In the genomic region with DNA sequence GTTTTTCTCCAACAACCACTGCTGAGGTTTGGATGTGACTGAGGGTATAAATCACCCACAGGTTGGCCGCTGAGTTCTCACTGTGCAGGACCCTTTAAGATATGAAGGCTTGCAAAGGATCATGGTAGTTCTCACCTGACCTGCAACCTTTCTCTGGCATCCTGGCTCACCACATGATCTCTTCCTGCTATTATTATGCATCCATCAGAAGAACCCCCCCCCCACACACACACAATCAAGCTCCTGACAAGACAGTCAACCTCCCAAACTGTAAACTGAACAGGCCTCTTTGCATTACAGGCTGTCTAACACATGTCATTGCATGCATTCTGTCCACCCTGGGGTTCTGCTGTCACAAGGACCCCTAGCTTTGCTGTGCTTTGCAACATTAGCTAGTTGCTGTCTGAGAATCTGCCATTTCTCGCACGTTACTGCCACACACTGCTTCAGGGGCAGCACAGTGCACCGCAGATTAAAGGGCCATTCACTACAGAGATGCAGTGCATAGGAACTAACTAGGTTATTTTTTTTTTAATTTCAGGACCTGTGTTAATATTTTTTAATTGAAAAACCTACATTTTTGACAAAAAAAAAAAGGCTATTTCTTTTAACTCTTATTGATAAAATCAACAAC, we compare ENCODE assay signal across 23 mouse cellular contexts.
"Had no signal": no experiment of that assay in that cellular context is flagged by ENCODE, and none has a peak within 500 bp of the region (broad histone marks: within the 10 kb centered on the region; RNA-seq: fewer than 3 reads in every experiment).

No protein-coding gene starts in this region.

- H3K27ac ChIP-seq: kidney, postnatal 0 days; layer of hippocampus, adult 2 months; limb, embryonic 12.5 days; limb, embryonic 15.5 days; liver, embryonic 14.5 days; macrophage; neural tube, embryonic 12.5 days; neural tube, embryonic 15.5 days; stomach, postnatal 0 days had no signal

- H3K27me3 ChIP-seq: limb, embryonic 12.5 days; limb, embryonic 15.5 days; neural tube, embryonic 12.5 days; neural tube, embryonic 15.5 days had no signal

- H3K9ac ChIP-seq: limb, embryonic 12.5 days; limb, embryonic 15.5 days; liver, embryonic 14.5 days; liver, postnatal 0 days; lung, embryonic 14.5 days; neural tube, embryonic 12.5 days; neural tube, embryonic 15.5 days had no signal

- ATAC-seq: liver, postnatal 0 days; lung, postnatal 0 days had no signal

- H3K4me1 ChIP-seq: limb, embryonic 12.5 days; limb, embryonic 15.5 days; neural tube, embryonic 12.5 days; neural tube, embryonic 15.5 days had no signal

- H3K4me3 ChIP-seq: layer of hippocampus, adult 2 months; limb, embryonic 12.5 days; limb, embryonic 15.5 days; neural tube, embryonic 12.5 days; neural tube, embryonic 15.5 days had no signal

- H3K4me2 ChIP-seq: limb, embryonic 12.5 days; limb, embryonic 15.5 days; liver, embryonic 11.5 days; lung, embryonic 14.5 days; neural tube, embryonic 12.5 days; neural tube, embryonic 15.5 days had no signal

- H3K9me3 ChIP-seq: limb, embryonic 15.5 days; neural tube, embryonic 12.5 days; neural tube, embryonic 15.5 days had no signal

- DNase-seq: kidney, adult 2 months; kidney, postnatal 25 days; layer of hippocampus, adult 9-11 months; left cerebral cortex, postnatal 4 days; liver, postnatal 0 days; lung, embryonic 14.5 days; right cerebral cortex, adult 18-20 months; right cerebral cortex, postnatal 14 days; right cerebral cortex, postnatal 4 days; thymus, adult 2 months; thymus, postnatal 14 days; thymus, postnatal 4 days had no signal
